Mouse (Mus musculus) megakaryocyte, embryonic 14.5 days (primary cell): ENCODE measurements around the gene Xylt2.

Experiments
- FLI1 ChIP-seq: IDR thresholded peaks from 2 replicates; pipeline ENCODE4 v1.6.1; 2012; ENCODE audit warnings: low read length, inconsistent platforms, mixed read lengths
- GATA1 ChIP-seq: IDR thresholded peaks from 3 replicates; pipeline ENCODE4 v1.6.1; 2012; ENCODE audit warnings: mixed read lengths, low read length, inconsistent platforms, borderline replicate concordance

DNA sequence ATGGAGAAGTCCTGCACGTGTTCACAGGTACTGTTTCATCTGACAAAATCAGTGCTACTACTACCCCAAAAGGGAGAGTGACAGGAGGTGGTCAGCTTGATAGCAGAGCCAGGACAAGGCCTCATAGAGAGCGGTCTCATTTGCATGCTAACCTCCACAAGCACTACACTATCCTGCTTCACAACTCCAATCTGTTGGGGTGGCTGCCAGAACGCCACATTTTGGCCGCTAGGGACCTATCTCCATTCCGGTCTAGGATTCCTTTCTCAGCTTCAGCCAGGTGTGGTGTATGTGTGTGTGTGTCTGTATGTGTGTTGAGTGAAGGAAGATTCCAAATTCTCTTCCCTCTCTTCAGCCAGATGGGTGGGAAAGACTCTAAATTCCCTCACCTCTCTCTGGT is 1.9 kb downstream of the Xylt2 start:
- TF ChIP-seq GATA1 (no peak), FLI1 (no peak)
